Mouse (Mus musculus) neural tube, embryonic 13.5 days (tissue): Measurements from ENCODE around the gene Eed. TPM values are rescaled to one million over a fixed set of nuclear protein-coding genes. Genes with fewer than 3 reads are reported as not detected.

Experiments used
- ATAC-seq: fragments of 200-750 bp; cut with Nextera tagmentation; 2 replicates; pipeline ENCODE4 v1.8.0; 2017; ENCODE audit warnings: low read depth, mild to moderate bottlenecking, moderate TSS enrichment, moderate library complexity
- H3K27ac ChIP-seq: fragments of 300-500 bp; sonication (generic); replicated peaks from 2 replicates; pipeline ENCODE4 v1.5.1; 2015; ENCODE audit warnings: moderate library complexity, mild to moderate bottlenecking, inconsistent platforms
- H3K27me3 ChIP-seq: fragments of 300-500 bp; sonication (generic); 2 replicates; pipeline ENCODE4 v1.6.1; 2015; ENCODE audit warnings: mild to moderate bottlenecking, inconsistent platforms
- H3K36me3 ChIP-seq: fragments of 300-500 bp; sonication (generic); 2 replicates; pipeline ENCODE4 v1.6.1; 2015; ENCODE audit warnings: mild to moderate bottlenecking, inconsistent platforms
- H3K4me1 ChIP-seq: fragments of 300-500 bp; sonication (generic); replicated peaks from 2 replicates; pipeline ENCODE4 v1.6.1; 2015; ENCODE audit warnings: inconsistent platforms
- H3K4me2 ChIP-seq: fragments of 300-500 bp; sonication (generic); 2 replicates; pipeline ENCODE4 v1.6.1; 2015; ENCODE audit warnings: inconsistent platforms, mild to moderate bottlenecking, moderate library complexity
- H3K4me3 ChIP-seq: fragments of 300-500 bp; sonication (generic); 2 replicates; pipeline ENCODE4 v1.5.1; 2015; ENCODE audit warnings: mild to moderate bottlenecking, inconsistent platforms
- H3K9ac ChIP-seq: fragments of 300-500 bp; sonication (generic); 2 replicates; pipeline ENCODE4 v1.6.1; 2015; ENCODE audit warnings: moderate library complexity, mild to moderate bottlenecking, inconsistent platforms
- H3K9me3 ChIP-seq: fragments of 300-500 bp; sonication (generic); 2 replicates; pipeline ENCODE4 v1.6.1; 2016; ENCODE audit warnings: inconsistent platforms
- WGBS: fragments of 180-500 bp; shearing (Covaris S2); methylation state at CpG from one replicate; pipeline ENCODE4 v1.1.7; 2015; 5-methylcytosine and 5-hydroxymethylcytosine counted together
- polyA plus RNA-seq: library from polyadenylated mRNA; unstranded; fragments of >200 nt; fragmentation: Nextera tagmentation; extraction: Ambion mirVana; gene quantifications from 2 replicates; pipeline ENCODE4 v1.2.1, GENCODE M21; 2015

Gene Eed
- polyA plus RNA-seq = 35.4 and 39.4 TPM in 2 replicates

GRCm38 (mm10) chr7:89980485-89981422 lies at the start of gene Eed:
Gene Eed, minus strand, starts transcription at chr7:89980983.
- peaks cover 27% of the 10 kb centered on the region for H3K4me1 ChIP-seq
- H3K27me3 ChIP-seq = no peaks in the 10 kb centered on the region
- H3K27ac ChIP-seq = peak within 1 kb of the TSS; percentile 99
- no peaks in the 10 kb centered on the region for H3K9me3 ChIP-seq
- peak within 1 kb of the TSS; percentile 90 for H3K4me3 ChIP-seq
- ATAC-seq = peak; percentile 94
- WGBS = under 1% methylated on average over 87 of the region's 87 CpGs
- peak within 1 kb of the TSS; percentile 89 for H3K4me2 ChIP-seq
- H3K9ac ChIP-seq = peak within 1 kb of the TSS; percentile 83
- peaks cover 9% of the 10 kb centered on the region for H3K36me3 ChIP-seq

GRCm38 (mm10) chr7:90029548-90030485 lies 49.0 kb upstream of the Eed start:
- Histone ChIP-seq H3K9me3 (no peaks in the 10 kb centered on the region; the same call in 1 of the 2 replicates), H3K27ac (peak overlapping the region; percentile 52), H3K36me3 (no peaks in the 10 kb centered on the region), H3K9ac (0 out of 2 replicates have a peak overlapping the region, but pooled peaks have one; percentile 41), H3K27me3 (no peaks in the 10 kb centered on the region), H3K4me2 (peak overlapping the region; percentile 35), H3K4me3 (no peak overlapping the region), H3K4me1 (peaks cover 22% of the 10 kb centered on the region)
- peak; percentile 63 for ATAC-seq
- WGBS = 57% methylated on average over 20 of the region's 20 CpGs

- 14% methylated on average over 8 of the region's 8 CpGs for WGBS
- Histone ChIP-seq H3K4me3 (no peak overlapping the region), H3K27ac (peak overlapping the region; percentile 52), H3K9me3 (no peaks in the 10 kb centered on the region; the same call in 1 of the 2 replicates), H3K36me3 (no peaks in the 10 kb centered on the region), H3K9ac (0 out of 2 replicates have a peak overlapping the region, but pooled peaks have one; percentile 41), H3K4me1 (peaks cover 22% of the 10 kb centered on the region), H3K27me3 (no peaks in the 10 kb centered on the region), H3K4me2 (peak overlapping the region; percentile 35)
- ATAC-seq = peak; percentile 91
Measured at GRCm38 (mm10) chr7:90028888-90029547, 48.2 kb upstream of the Eed start.

GRCm38 (mm10) chr7:90024975-90025374 lies 44.2 kb upstream of the Eed start:
- H3K4me2 ChIP-seq = no peak overlapping the region
- H3K36me3 ChIP-seq = no peaks in the 10 kb centered on the region
- H3K27ac ChIP-seq = no peak overlapping the region
- peaks cover 14% of the 10 kb centered on the region for H3K4me1 ChIP-seq
- H3K9ac ChIP-seq = no peak overlapping the region
- H3K4me3 ChIP-seq = no peak overlapping the region
- 67% methylated on average over 6 of the region's 6 CpGs for WGBS
- H3K9me3 ChIP-seq = no peaks in the 10 kb centered on the region
- no peaks in the 10 kb centered on the region for H3K27me3 ChIP-seq
- ATAC-seq = no peak

- no peaks in the 10 kb centered on the region for H3K4me1 ChIP-seq
- no peak overlapping the region for H3K4me3 ChIP-seq
- peak; percentile 53; the same call in 1 of the 2 replicates for ATAC-seq
- 50% methylated on average over 8 of the region's 9 CpGs for WGBS
- no peaks in the 10 kb centered on the region for H3K36me3 ChIP-seq
- H3K9ac ChIP-seq = no peak overlapping the region
- H3K27me3 ChIP-seq = no peaks in the 10 kb centered on the region
- H3K4me2 ChIP-seq = no peak overlapping the region
- no peak overlapping the region for H3K27ac ChIP-seq
- H3K9me3 ChIP-seq = no peaks in the 10 kb centered on the region
Measured at GRCm38 (mm10) chr7:90022974-90023707, 42.4 kb upstream of the Eed start.

- 0 out of 2 replicates have a peak, but pooled peaks cover 8% of the 10 kb centered on the region for H3K4me1 ChIP-seq
Measured at GRCm38 (mm10) chr7:90020331-90020730, 39.5 kb upstream of the Eed start.

GRCm38 (mm10) chr7:90019570-90019969 lies 38.8 kb upstream of the Eed start:
- Histone ChIP-seq H3K9ac (no peak overlapping the region), H3K36me3 (no peaks in the 10 kb centered on the region)

More at GRCm38 (mm10) chr7:90020331-90020730, 39.5 kb upstream of the Eed start:
- H3K9me3 ChIP-seq = no peaks in the 10 kb centered on the region
- no peak overlapping the region for H3K4me2 ChIP-seq
- WGBS = 92% methylated on average over 6 of the region's 6 CpGs
- H3K27ac ChIP-seq = no peak overlapping the region
- no peak for ATAC-seq
- no peaks in the 10 kb centered on the region for H3K36me3 ChIP-seq
- H3K4me3 ChIP-seq = no peak overlapping the region
- H3K9ac ChIP-seq = no peak overlapping the region
- H3K27me3 ChIP-seq = no peaks in the 10 kb centered on the region

GRCm38 (mm10) chr7:90016930-90017588 lies 36.3 kb upstream of the Eed start:
- H3K27ac ChIP-seq = no peak overlapping the region
- H3K4me1 ChIP-seq = 0 out of 2 replicates have a peak, but pooled peaks cover 8% of the 10 kb centered on the region
- WGBS = 37% methylated on average over 5 of the region's 5 CpGs
- no peaks in the 10 kb centered on the region for H3K9me3 ChIP-seq
- H3K36me3 ChIP-seq = no peaks in the 10 kb centered on the region
- H3K9ac ChIP-seq = no peak overlapping the region
- no peaks in the 10 kb centered on the region for H3K27me3 ChIP-seq
- no peak overlapping the region for H3K4me2 ChIP-seq
- no peak for ATAC-seq
- H3K4me3 ChIP-seq = no peak overlapping the region

More at GRCm38 (mm10) chr7:90019570-90019969, 38.8 kb upstream of the Eed start:
- no peak overlapping the region for H3K4me3 ChIP-seq
- no peak overlapping the region for H3K4me2 ChIP-seq
- 89% methylated on average over 8 of the region's 10 CpGs for WGBS
- H3K27me3 ChIP-seq = no peaks in the 10 kb centered on the region
- 0 out of 2 replicates have a peak, but pooled peaks cover 8% of the 10 kb centered on the region for H3K4me1 ChIP-seq
- no peak overlapping the region for H3K27ac ChIP-seq
- H3K9me3 ChIP-seq = no peaks in the 10 kb centered on the region
- no peak for ATAC-seq

GRCm38 (mm10) chr7:90016459-90016858 lies 35.7 kb upstream of the Eed start:
- ATAC-seq = no peak
- 72% methylated on average over 4 of the region's 4 CpGs for WGBS
- Histone ChIP-seq H3K36me3 (no peaks in the 10 kb centered on the region), H3K9me3 (no peaks in the 10 kb centered on the region), H3K27me3 (no peaks in the 10 kb centered on the region), H3K4me1 (0 out of 2 replicates have a peak, but pooled peaks cover 8% of the 10 kb centered on the region), H3K9ac (no peak overlapping the region), H3K27ac (no peak overlapping the region), H3K4me3 (no peak overlapping the region), H3K4me2 (no peak overlapping the region)
